Mouse (Mus musculus): Measurements from ENCODE around the gene Aprt.

- TF ChIP-seq CTCF (conservative IDR thresholded peaks at IDR 0.05; ENCODE audit: insufficient read depth, insufficient read length, low read depth, low read length) (no peak), POLR2A (IDR thresholded peaks at IDR 0.05; ENCODE audit: low read depth, low read length) (no peak)
Measured at GRCm38 (mm10) chr8:122554786-122555185, 21.9 kb downstream of the Aprt start.

Data from kidney, adult 2 months (tissue).